Mouse (Mus musculus) heart, postnatal 14 days (tissue): ENCODE results near the gene Il17rd. TPM values are rescaled to one million over a fixed set of nuclear protein-coding genes. Genes with fewer than 3 reads are reported as not detected.

ENCODE experiments used
- DNase-seq, 2 experiments: peaks; one replicate each; pipeline ENCODE4 v3.0.0; 2021 to 2022
- intact Hi-C: fragments of 180-260 bp; cut with DNase I; formaldehyde crosslinking; loops from one replicate; pipeline ENCODE4 v1.15.1; 2025
- long read RNA-seq, 2 experiments: library from polyadenylated mRNA; stranded (forward); transcript quantifications; one replicate each; pipeline ENCODE4 v2.0.0; 2021
- total RNA-seq, 2 experiments: library from RNA; stranded (reverse); gene quantifications; 2 replicates each; pipeline ENCODE4 v1.2.3; 2021

The Il17rd gene
- 1 to 10 TPM; 6.5 to 7.2 TPM for total RNA-seq
- long read RNA-seq, experiment 1 = 0 reads
- long read RNA-seq, experiment 2, partial matches to known transcripts = 0 of 2 reads
- long read RNA-seq, experiment 2, other reads (novel, unspliced or antisense) = 2 of 2 reads

GRCm38 (mm10) chr14:27038783-27039182 is at the start of gene Il17rd:
Il17rd (plus strand) TSS chr14:27038941.
- DNase-seq = peak; percentile 92
- intact Hi-C loops = no loop called here

GRCm38 (mm10) chr14:26991622-26992021 is 47.1 kb upstream of the Il17rd start:
- intact Hi-C loops = no loop called here
- DNase-seq = no peak

- DNase-seq = no peak
- intact Hi-C loops = no loop called here
Measured at GRCm38 (mm10) chr14:26993427-26993826, 45.3 kb upstream of the Il17rd start.

- peak; percentile 29 to 44 for DNase-seq
- intact Hi-C loops = no loop called here
Measured at GRCm38 (mm10) chr14:26994211-26994741, 44.5 kb upstream of the Il17rd start, which contains the start of gene Hesx1. Hesx1 (plus strand) TSS chr14:26994416.

GRCm38 (mm10) chr14:26996257-26996656 is 42.5 kb upstream of the Il17rd start:
- no peak for DNase-seq
- intact Hi-C loops = no loop called here

- intact Hi-C loops = no loop called here
- no peak for DNase-seq
Measured at GRCm38 (mm10) chr14:27000386-27000785, 38.4 kb upstream of the Il17rd start.

- intact Hi-C loops = no loop called here
- DNase-seq = no peak
Measured at GRCm38 (mm10) chr14:27004906-27005305, 33.8 kb upstream of the Il17rd start.

GRCm38 (mm10) chr14:27005937-27006336 is 32.8 kb upstream of the Il17rd start:
- no peak for DNase-seq
- intact Hi-C loops = no loop called here

- DNase-seq = no peak
- intact Hi-C loops = no loop called here
Measured at GRCm38 (mm10) chr14:27011561-27011960, 27.2 kb upstream of the Il17rd start.

- intact Hi-C loops = no loop called here
- no peak for DNase-seq
Measured at GRCm38 (mm10) chr14:27013658-27014057, 25.1 kb upstream of the Il17rd start.

GRCm38 (mm10) chr14:27017936-27018335 is 20.8 kb upstream of the Il17rd start:
- DNase-seq = no peak
- intact Hi-C loops = no loop called here

- DNase-seq = peak in 1 of 2 experiments; percentile 28
Measured at GRCm38 (mm10) chr14:27019850-27020249, 18.9 kb upstream of the Il17rd start.

GRCm38 (mm10) chr14:27022876-27023275 is 15.9 kb upstream of the Il17rd start:
- DNase-seq = peak; percentile 46 to 74
- intact Hi-C loops = loop anchor here (5.0 kb wide), 2 partner anchors 41 to 236 kb away; no protein-coding TSS in a partner anchor

More at GRCm38 (mm10) chr14:27019850-27020249, 18.9 kb upstream of the Il17rd start:
- intact Hi-C loops = loop anchor here (5.0 kb wide), 2 partner anchors 38 to 233 kb away; no protein-coding TSS in a partner anchor

- no peak for DNase-seq
- intact Hi-C loops = loop anchor here (5.0 kb wide), 2 partner anchors 42 to 237 kb away; no protein-coding TSS in a partner anchor
Measured at GRCm38 (mm10) chr14:27024664-27025063, 14.1 kb upstream of the Il17rd start.

GRCm38 (mm10) chr14:27029771-27030173 is 9.0 kb upstream of the Il17rd start:
- intact Hi-C loops = loop anchor here (5.0 kb wide), 1 partner anchor 153 kb away; no protein-coding TSS in a partner anchor

GRCm38 (mm10) chr14:27031142-27031541 is 7.6 kb upstream of the Il17rd start:
- intact Hi-C loops = loop anchor here (1.0 to 5.0 kb wide), 2 partner anchors 65 to 151 kb away; no protein-coding TSS in a partner anchor
- DNase-seq = peak; percentile 79 to 87

More at GRCm38 (mm10) chr14:27029771-27030173, 9.0 kb upstream of the Il17rd start:
- peak in 1 of 2 experiments; percentile 50 for DNase-seq

- intact Hi-C loops = no loop called here
- DNase-seq = no peak
Measured at GRCm38 (mm10) chr14:27037513-27037912, 1.2 kb upstream of the Il17rd start.

GRCm38 (mm10) chr14:27039281-27040248 is 824 bp downstream of the Il17rd start:
- intact Hi-C loops = loop anchor here (10.0 kb wide), 1 partner anchor 385 kb away; the partner anchor contains the start of gene Fam208a
- DNase-seq = peak; percentile 60 to 65

GRCm38 (mm10) chr14:27040451-27040850 is 1.7 kb downstream of the Il17rd start:
- intact Hi-C loops = loop anchor here (10.0 kb wide), 1 partner anchor 384 kb away; the partner anchor contains the start of gene Fam208a
- DNase-seq = no peak

- no peak for DNase-seq
- intact Hi-C loops = loop anchor here (10.0 kb wide), 1 partner anchor 382 kb away; the partner anchor contains the start of gene Fam208a
Measured at GRCm38 (mm10) chr14:27042280-27042983, 3.7 kb downstream of the Il17rd start.
